Mouse (Mus musculus): ENCODE data around the gene D5Ertd579e.

GRCm38 (mm10) chr5:36712553-36713534, 17.0 kb upstream of the D5Ertd579e start:
- TF ChIP-seq CTCF (IDR thresholded peaks at IDR 0.05; ENCODE audit: control insufficient read depth, insufficient read depth, insufficient replicate concordance, low read depth, low read length) (no peak), POLR2A (IDR thresholded peaks at IDR 0.05; ENCODE audit: control insufficient read depth, low read depth, low read length) (no peak)

All from testis, adult 2 months (tissue).